Mouse (Mus musculus): ENCODE data around the gene Adcy5.

The Adcy5 gene

DNA sequence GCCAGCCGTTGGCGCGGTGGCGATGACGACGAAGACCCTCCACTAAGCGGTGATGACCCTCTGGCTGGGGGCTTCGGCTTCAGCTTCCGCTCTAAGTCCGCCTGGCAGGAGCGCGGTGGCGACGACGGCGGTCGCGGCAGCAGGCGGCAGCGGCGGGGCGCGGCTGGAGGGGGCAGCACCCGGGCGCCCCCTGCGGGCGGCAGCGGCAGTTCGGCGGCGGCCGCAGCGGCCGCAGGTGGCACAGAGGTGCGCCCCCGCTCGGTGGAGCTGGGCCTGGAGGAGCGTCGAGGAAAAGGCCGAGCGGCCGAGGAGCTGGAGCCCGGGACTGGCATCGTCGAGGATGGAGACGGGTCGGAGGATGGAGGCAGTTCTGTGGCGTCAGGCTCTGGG is 1.6 kb downstream of the Adcy5 start:
- no peak for DNase-seq (ENCODE audit: low spot score in 2 of 2)

DNA sequence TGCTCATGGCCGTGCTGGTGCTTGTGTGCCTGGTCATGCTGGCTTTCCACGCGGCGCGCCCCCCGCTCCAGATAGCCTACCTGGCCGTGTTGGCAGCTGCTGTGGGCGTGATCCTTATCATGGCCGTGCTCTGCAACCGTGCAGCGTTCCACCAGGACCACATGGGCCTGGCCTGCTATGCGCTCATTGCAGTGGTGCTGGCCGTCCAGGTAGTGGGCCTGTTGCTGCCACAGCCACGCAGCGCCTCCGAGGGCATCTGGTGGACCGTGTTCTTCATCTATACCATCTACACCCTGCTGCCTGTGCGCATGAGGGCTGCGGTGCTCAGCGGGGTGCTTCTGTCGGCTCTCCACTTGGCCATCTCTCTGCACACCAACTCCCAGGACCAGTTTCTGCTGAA is 2.2 kb downstream of the Adcy5 start:
- no peak for DNase-seq (ENCODE audit: low spot score in 2 of 2)

DNA sequence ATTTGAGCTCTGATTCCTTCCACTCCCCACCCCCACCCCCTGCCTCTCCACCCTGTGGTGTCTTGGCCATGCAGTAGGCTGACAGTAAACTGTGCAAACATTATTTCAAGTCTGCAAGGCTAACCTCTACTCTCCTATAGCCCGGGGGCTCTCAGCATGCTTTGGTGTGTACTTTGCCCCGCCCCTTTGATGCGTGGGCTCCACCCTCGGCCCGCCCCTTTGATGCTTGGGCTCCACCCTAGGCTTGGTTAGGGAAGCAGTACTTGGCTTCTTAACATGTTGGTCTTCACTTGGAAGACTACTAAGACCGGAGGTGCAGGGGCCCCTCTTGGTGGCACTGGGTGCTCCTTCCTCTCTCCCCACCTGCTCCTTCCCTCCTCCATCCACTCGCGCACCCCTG is 4.9 kb downstream of the Adcy5 start:
- DNase-seq (ENCODE audit: low spot score in 2 of 2): peak in 1 of 2 experiments; percentile 26

DNA sequence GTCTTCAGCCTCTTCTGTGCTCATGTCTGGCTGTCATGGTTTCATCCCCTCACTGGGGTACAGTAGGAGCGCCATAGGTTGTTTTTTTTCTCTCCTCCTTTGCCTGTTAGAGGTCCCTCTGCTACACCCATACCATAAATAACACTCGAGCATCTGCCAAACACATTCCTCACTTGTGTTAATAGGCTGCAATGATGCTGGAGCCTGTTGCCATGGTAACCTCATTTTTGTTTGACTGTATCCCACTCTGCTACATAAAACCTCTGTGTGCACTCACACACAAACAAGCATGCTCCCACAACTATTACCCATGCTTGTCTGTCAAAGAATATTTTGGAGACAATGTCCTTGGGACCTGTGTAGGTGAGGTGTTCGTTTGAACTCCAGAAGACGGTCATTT is 5.3 kb downstream of the Adcy5 start:
- peak in 1 of 2 experiments; percentile 30 for DNase-seq (ENCODE audit: low spot score in 2 of 2)

DNA sequence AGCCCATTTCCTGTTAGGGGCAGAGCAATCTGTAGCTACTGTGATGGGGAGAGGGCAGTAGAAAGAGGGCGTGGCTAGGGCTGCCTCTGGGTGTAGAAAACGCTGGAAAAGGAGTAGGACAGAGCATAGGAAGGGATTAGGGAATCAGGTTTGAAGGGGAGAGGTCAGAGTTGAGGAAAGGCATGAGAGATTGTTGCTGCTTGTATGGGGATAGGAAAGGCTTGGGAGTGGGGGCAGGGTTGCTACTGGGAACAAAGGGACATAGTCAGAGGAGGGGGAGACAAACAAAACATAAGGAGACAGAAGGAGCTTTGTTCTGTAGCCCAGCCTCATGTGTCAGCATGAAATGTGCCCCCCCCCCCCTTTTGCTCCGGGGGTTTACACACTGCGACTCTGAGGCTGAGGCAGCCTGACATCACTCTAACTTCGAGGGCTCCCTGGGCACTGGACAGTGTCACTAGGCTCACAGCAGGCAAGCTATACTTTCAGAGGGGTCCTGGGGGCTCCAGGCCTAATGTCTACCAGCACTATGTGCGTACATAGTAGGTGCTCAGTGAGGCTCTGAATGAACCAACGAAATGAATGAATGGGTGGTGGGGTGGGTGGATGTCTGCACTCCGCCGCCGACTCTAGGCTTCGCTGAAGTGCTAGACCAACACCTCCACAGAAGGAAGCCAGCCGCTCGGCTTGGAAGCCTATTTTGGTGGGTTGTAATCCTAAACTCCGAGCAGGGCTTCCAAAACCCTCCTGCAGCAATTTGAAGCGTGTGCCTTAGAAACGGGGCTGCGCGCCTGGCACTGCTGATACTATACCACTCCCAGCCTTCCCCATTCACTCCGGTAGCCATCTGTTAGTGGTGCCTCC is 9.9 kb downstream of the Adcy5 start:
- peak in 1 of 2 experiments; percentile 49 for DNase-seq (ENCODE audit: low spot score in 2 of 2)

DNA sequence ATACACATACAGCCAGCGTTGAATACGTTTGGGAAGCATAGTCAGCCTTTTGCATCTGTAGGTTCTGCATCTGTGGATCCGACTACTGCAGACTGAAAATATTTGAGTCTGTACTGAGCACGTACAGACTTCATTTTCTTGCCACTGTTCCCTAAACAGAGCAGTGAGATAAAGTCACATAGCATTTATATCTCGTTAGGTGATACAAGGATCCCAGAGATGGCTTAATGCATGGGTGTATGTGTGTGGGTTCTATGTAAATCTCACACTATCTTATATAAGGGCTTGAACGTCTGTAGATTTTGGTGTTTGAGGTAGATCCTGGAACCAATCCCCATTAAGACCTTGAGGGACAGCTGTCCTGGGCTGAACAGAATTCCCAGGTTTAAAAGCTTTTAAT is 10.7 kb downstream of the Adcy5 start:
- DNase-seq (ENCODE audit: low spot score in 2 of 2): no peak

DNA sequence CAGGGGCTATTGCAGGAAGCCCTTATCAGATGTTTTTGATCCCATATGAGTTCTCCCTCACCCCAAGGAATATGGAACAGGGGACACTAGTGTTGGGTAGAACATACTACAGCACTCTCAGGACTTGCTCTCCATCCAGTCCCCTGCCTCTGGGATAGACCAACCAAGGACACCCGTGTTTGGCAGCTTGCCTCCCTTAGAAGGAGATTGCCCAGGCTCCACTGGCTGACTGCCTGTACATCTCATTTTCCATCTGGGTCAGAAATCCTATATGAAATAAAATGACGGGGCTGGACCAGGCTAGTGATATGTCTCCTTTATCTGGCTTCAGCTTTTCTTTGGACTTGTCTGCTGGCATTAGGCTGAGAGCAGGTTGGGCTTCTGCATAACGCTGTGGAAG is 11.1 kb downstream of the Adcy5 start:
- DNase-seq (ENCODE audit: low spot score in 2 of 2): no peak

DNA sequence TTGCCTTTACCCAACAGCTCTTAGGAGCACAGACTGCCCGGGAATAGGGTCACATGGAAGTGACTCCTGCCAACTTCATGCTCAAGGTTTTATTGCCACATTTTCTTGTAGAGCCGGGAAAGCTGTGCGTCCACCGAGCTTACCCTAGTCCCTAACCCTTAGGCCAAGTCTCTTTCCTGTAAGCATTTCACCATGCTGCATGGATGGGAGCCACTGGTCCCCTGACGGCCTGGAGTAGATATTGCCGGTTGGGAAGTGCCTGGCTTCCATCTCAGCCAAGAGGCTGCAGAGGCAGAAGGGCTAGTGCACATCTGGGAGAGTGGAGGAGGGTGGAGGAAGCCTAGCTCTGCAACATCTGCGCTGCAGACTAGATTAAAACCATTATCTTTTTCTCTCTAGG is 14.8 kb downstream of the Adcy5 start:
- no peak for DNase-seq (ENCODE audit: low spot score in 2 of 2)

DNA sequence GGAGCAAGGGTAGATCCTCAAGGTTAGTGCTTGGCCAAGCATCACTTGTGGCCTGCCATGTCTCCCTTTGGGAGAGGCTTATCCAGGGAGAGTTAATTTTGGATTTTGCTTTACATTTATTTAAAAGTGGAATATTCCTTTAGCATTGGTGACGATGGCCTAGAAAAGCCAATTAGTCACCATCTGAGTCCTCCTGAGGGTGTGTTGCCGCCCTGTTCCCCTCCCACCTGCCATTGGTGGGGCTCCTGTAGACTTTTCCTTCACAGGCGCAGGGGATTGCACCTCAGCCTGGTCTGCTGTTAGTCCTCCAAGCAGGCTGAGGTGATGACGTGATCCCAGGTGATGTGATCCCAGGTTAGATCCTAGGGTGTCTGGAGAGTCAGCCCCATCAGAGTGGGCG is 17.5 kb downstream of the Adcy5 start:
- DNase-seq (ENCODE audit: low spot score in 2 of 2): no peak

DNA sequence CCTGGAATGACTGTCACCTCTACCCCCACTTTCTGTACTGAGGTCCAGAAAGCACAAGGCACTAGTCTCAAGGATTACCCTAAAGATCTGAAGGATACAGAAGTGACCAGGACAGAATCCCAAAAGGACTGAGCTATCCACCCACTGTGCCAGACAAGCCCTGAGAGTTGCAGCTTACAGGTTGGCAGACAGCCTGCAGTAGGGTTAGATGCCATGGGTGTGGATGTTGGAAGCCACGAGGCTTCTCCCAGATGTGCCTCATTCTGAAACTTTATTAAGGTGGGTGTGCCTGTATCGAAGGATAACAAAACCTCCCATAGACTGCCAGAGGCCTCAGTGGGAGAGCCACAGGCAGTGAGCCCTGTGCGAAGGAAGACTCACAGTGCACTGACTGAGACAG is 23.8 kb downstream of the Adcy5 start:
- no peak for DNase-seq (ENCODE audit: low spot score in 2 of 2)

DNA sequence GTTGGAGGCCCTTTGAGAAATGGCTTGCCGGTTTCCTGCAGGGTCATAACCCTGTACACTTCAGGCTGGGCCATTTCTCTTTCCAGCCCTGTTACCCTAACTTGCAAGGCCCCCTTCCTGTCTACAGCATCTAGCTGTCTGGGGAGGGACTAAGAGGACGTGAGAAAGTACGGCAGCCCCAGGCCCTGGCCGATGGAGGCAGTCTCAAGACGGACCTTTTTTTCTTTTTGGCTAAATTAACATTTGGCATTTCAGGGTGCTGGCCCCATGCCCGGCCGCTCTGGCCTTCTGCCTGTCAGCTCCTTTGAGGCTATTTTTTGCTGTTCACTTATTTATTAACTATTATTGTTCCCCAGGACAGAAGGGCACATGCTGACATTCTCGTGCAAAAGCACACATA is 24.4 kb downstream of the Adcy5 start:
- no peak for DNase-seq (ENCODE audit: low spot score in 2 of 2)

DNA sequence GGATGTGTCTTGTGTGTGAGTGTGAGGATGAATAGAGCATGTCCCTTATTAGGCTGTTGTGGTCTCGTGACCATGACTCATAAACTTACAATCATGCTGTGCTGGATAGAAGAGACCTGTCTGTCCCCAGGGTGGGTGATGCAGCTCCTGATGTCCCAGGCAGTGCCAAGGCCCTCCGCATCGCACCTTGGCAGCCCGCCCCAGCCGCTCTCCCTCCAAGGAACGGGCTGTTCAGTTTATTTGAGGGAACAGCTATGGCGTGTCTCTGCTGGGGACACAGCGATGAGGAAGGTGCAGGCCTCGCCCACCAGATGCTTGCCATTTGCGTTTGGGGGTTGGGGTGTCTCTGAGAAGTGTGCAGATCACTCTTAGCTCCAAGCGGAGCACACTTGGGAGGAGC is 28.5 kb downstream of the Adcy5 start:
- peak in 1 of 2 experiments; percentile 53 for DNase-seq (ENCODE audit: low spot score in 2 of 2)

DNA sequence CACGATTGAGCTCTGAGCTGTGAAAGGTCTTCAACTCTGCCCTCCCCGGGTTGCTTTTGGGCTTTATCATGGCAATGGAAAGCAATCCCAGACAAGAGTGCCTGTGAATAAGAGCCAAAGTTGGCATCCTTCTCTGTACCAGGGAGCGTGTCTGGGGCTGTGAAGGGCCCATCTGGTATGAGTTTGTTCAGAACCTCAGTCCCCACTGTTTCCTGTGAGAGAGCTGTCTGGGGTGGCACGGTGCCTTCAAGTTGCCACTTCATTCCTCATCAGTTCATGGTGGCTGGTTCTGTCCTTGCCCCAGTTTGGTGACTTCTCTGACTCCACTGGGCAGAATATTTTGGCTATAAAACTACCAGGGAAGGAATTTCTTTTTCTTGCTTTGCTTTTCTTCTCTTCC is 33.4 kb downstream of the Adcy5 start:
- DNase-seq (ENCODE audit: low spot score in 2 of 2): no peak

DNA sequence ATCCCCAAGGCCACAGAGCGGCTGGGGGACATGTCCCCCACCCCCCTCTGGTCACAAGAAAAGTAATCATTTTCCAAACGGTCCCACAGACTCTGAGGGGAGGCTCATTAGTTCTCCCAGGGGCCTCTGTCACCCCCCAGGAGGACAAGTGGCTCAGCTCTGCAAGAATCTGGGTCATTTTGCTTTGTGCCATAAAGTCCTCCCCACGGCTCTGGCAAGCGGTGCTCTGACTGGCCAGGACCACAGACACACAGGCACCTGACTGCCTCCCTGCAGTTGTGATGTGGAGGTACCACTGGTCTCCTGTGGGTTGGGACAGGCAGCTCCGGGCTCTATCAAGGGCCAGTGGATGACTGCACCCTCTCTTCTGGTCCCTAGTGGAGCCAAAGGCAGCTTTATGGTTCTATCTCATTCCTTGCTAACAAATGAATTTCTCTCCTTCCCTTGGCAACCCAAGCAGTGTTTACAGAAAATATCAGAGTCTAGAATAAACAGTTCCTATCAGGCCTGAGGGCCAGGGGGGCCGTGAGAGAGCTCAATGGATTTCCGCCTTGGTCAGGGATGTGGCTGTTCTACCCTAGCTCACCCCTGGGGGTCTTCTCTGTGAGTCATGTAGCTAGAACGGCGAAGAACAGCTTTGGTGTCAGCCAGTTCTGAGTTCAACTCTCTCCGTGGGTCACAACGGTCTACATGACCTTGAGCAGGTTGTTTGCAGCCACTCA is 34.9 kb downstream of the Adcy5 start:
- DNase-seq (ENCODE audit: low spot score in 2 of 2): no peak

DNA sequence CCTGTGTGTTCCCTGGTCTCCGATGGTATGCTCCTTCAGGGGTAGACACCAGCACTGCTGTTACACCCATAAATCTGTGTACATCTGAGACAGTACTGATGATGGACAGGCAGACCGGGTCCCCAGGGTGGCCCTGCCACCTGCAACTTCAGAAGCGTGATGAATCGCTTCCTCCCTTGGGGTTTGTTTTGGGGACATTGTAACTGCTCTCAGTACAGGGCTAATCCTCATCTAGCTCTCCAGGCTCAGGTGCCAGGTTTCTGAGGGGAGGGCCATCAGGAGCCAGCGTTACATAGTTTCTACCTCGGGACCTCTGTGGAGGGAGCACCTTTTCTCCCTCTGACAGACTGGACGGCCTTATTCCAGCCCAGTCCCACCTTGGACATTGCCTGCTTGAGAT is 36.1 kb downstream of the Adcy5 start:
- no peak for DNase-seq (ENCODE audit: low spot score in 2 of 2)

DNA sequence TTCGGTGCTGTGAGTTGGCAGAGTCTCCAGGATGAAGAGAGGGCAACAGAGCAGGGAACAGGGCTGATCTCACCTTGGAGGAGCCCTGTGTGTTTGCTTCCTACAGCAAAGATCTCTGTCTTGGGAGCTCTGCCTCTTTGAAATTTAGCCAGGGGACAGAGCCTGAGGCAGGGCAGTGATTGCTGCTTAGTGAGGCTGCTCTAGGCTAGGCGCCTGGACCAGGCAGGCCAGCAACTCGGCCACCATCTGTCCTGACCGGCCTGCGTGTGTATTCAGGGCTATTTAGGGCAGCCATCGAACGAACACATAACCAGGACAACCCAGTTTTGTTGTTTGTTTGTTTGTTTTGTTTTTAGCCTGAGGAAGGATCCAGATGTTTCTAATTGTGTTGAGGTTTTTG is 36.6 kb downstream of the Adcy5 start:
- no peak for DNase-seq (ENCODE audit: low spot score in 2 of 2)

DNA sequence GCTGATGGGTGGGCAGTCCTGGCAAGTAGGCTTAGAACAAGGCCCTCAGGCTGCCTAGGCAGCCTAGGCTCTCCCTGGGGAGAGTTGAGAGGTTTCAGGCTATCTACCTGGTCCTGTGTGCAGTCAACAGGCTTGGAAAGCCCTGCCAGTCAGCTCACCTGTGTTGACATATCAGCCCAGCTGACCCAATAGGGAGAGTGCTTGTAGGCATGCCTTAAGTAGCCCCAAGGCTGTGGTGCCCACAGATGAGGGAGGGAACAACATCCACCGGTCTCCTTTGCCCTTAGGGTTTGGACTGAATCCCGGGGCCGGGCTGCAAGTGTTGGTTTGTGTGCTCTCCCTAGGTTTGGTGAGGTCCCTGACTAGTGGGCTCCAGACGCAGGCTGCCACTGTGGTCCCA is 37.8 kb downstream of the Adcy5 start:
- no peak for DNase-seq (ENCODE audit: low spot score in 2 of 2)

DNA sequence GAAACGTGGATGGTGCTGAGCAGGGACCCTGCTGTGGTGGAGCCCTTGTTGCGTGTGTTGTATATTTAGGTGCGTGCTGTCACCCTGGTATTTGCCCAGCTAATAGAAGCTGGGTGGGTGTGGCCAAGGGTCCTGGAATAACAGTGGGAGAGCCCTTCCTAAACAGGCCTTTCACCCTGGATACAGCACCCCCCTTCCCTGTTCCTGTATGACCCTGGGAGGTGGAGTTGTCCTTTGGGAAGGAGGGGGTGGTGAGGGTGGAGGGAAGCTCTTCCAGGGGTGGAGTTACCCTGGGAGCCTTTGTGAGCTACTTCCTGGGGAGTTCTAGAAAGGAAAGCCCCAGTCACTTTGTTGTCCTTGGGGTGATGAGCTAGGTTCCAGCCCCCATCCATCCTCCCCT is 38.7 kb downstream of the Adcy5 start:
- no peak for DNase-seq (ENCODE audit: low spot score in 2 of 2)

DNA sequence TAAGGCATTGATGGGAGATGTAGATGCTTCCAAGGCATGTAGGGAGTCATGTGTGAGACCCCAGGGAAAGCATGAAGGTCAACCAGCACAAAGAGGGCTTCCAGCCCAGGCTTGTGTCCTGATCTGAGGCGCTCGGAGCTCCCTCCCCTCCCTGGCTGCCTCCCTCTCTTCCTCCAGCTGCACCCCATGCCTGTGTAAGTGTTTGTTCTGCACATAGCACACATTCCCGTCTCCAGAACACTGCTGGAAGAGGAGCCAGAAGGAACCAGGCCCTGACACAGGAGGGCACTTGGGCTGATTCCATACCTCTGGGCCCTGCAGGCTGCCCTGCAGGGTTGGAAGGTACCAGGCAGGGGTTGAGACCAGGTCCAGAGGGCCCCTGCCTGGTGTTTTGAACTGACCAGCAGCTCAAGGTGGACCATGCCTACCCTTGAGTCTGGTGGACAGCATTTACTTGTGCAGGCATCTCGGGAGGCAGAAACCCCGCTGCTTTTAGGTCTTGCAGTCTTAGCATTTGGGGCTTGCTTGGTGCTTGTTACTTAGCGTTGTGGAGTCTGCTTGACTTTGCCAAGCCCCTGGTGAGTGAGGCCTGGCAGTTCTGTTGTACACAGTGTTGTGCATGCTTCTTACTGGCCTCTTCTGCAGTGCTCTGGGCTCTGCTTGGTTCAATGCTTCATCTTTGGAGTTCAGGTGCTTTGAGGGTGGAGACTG is 45.2 kb downstream of the Adcy5 start:
- no peak for DNase-seq (ENCODE audit: low spot score in 2 of 2)

DNA sequence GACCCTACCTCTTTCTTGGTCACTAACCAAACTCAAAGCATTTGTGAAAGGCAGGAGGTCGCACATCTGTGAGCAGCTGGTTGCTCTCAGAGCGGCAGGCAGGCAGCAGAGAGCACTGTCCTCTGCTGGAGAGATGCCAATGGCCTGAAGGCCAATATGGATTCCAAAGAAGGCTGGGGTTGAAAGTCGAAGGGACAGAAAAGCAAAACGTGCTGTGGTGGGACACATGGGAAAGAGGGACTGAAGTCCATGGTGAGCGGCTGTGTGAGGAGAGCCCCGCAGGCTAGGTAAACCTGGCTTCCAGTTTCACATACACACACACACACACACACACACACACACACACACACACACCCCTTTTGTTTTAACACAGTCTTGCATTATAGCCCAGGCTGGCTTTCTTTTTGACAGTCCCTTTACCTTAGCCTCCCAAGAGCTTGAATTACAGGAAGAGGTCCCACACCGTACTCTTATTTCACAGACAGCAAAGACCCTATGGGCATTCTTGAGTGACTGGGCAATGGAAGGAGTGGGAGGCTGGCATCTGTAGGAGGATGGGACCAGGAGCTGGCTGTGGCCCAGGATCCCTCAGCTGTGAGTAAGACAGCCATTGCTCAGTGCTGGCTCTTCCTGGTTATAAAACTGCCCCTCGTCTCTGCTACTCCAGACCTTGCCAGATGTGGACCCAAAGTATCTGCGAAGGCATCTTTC is 45.9 kb downstream of the Adcy5 start:
- no peak for DNase-seq (ENCODE audit: low spot score in 2 of 2)

DNA sequence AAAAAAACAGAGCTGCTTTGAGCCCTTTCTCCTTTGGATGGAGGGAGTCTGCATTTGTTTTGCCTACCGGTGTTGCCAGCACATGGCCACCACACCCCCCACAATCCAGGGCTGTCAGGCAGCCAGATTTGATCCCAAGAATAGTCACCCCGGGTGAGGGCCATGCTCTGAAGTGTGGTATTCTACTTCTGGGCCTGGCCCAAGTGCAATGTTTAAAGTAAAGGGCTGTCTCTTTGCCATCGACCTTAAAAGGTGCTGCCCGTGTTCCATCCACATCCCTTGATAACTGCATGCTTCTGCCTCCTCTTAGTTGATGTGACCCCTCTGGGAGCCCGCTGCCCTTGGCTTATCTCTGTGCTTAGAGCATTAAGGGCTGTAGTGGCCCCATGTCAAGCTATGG is 46.6 kb downstream of the Adcy5 start:
- DNase-seq (ENCODE audit: low spot score in 2 of 2): no peak

DNA sequence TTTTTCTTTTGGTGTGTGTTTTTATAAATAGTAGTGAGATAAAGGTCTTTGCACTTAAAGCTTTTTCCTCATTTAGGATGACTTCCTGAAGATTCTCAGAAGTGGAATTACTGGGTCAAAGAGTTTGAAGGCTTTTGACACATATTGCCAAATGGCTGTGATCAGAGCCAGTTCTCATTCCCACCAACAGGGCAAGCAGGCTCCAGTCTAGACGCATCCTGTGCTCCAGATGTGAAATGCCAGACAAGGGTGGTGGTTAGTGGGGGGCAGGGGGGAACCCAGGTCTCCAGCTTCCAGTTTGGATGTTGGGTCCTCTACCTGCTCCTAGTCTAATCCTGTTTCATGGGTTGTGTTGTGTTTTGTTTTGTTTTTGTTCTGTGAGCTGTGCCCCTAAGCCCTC is 48.8 kb downstream of the Adcy5 start:
- DNase-seq (ENCODE audit: low spot score in 2 of 2): no peak

Data from right cerebral cortex, postnatal 36 days (tissue).